Mouse (Mus musculus) lung, postnatal 25 days (tissue): ENCODE data around the gene Cmtm2a.
A peak's percentile ranks its signal among the peaks of the same experiment; 100 is the strongest.
"Not testable (repeated sequence)": the region's sequence is repeated elsewhere in the genome, so short reads cannot be mapped to it uniquely, and the experiment has no call there.

Experiments
- DNase-seq: peaks from one replicate; pipeline ENCODE4 v3.0.0; 2022; ENCODE audit warnings: low spot score

The Cmtm2a gene

DNA sequence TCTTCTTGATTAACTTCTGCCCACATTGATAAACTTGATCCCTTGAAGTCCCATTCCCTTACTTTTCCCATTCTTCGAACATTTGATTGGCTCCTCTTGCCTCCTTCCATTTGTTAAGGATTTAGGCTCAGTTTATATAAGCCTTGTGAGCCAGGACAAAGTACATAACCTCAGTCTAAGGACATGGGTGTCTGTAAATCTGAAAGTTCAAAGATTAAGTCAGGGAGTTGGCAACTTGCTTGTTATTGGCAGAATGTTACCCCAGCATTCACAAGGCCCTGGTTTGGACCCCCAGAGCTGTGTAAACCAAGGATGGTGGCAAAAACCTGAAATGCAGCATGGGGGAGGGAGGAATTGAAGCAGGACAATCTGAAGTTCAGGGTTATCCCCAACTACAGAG lies 1.4 kb upstream of the Cmtm2a start:
- DNase-seq: no peak

DNA sequence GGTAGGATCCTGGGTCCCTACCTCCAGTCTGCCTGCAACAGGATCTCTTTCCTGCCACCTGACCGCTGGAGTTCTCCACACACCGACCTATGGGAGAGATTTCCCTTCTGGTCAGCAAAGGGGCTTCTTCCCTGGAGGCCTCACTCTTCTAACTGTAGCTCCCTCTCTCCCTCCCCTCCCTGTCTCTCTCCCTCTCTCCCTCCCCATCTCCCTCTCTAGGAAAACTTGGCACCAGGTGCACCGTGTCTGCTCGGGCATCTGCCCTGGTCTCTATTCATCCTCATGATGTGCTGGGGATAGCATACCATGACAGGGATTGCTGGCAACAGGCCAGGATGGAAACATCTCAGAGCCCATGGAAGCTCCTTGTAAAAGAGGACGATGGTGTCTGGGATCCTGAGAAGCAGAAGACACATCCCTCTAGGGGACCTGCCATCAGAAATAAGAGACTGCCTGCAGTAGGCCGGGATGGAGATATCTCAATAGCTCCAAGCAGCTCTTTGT lies 24.0 kb downstream of the Cmtm2a start:
- no peak for DNase-seq

DNA sequence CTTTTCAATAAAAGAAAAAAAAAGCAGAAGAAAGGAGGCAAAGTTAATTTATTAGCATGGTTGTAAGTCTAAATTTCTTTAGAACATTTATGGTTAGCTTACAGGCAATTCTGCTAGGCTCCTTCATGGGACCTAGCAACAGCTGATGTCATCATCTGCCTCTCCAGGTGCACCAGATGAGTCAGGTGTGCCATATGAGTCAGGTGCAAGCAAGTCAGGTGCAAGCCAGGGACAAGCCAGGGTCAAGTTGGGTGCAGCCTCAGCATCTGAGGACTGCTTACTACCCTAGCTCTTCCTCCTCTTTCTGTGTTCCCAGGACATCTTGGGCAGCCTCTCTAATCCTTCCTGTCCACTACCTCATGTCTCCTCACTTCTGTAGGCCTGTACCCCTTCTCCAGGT lies 24.6 kb downstream of the Cmtm2a start:
- DNase-seq: no peak

DNA sequence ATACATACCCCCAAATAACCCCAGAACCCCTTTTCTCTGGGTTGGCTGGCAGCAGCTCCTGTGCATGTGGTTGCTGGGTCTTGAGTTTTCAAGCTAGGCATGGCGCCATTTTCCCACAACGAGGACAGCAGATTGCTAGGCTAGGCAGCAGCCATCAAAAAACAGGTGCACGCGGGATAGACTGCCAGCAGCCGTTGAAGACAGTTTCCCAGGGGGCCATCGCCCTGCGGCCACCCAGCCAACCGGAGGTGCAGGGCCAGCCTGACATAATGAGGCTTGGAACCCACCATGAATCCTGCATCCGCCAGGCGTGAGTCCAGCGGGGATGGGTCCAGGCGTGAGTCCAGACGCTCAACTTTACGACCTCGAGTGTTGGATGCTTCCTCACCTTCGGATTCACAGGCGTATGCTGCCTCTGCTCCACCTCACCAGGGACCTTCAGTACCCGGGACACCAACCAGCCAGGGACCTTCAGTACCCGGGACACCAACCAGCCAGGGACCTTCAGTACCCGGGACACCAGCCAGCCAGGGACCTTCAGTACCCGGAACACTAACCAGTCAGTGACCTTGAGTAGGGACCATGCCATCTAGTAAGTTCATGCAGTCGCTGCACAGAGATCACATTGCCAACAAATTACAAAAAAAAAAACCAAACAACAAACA lies 28.6 kb downstream of the Cmtm2a start:
- DNase-seq: not testable (repeated sequence)

DNA sequence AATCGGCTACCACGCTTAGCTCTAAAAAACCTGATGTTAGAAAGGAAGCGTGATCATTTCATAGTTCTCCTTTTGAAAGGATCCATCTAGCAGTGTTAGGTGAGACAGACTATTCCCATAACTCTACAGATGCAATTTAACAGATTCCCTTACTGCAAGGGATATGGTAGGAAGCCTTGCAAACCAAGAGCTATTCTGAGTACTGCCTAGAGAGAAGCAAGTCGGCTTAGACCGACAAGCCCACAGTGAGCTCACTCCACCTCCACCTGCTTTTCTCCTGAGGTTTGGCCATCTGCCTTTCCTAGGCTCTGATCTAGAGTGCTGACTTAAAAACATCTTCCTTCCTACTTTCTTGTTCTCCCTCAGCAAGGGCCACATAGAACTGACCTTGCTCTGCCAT lies 31.2 kb downstream of the Cmtm2a start:
- DNase-seq: not testable (repeated sequence)

DNA sequence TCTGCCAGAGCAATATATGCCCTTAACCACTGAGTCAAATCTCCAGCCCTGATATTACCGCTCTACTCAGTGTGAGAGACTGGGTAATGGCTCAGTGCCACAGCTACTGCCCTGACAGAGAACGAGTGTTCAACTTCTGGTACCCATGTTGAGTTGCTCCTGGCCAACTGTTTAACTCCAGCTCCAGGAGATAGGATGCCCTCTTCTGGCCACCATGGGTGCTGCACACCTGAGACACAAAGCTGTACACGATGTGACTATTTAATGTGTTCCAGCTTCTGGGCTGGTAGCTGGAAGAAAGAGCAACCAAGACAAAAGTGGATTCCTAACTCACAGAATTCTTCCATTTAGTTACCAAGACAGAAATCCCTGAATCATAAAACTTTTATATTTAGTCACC lies 40.0 kb downstream of the Cmtm2a start:
- no peak for DNase-seq

DNA sequence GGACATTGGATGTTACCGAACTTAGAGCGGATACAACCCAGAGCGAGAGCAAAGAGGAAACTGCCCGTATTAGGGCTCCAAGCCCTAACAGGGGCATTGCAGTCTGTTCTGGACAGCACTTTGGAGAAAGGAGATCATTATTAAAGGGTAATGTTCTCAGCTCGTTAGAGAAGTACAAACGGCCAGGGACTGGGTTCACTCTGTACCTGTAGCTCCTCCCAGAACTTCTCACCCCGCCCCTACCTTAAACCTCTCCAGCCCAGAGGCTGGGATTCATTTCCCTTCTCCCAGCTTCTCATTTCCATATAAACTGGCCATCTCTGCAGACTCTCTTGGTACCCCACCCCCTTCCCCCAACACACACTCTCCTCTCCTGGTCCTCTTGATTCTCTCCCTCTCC lies 41.5 kb downstream of the Cmtm2a start:
- DNase-seq: no peak

DNA sequence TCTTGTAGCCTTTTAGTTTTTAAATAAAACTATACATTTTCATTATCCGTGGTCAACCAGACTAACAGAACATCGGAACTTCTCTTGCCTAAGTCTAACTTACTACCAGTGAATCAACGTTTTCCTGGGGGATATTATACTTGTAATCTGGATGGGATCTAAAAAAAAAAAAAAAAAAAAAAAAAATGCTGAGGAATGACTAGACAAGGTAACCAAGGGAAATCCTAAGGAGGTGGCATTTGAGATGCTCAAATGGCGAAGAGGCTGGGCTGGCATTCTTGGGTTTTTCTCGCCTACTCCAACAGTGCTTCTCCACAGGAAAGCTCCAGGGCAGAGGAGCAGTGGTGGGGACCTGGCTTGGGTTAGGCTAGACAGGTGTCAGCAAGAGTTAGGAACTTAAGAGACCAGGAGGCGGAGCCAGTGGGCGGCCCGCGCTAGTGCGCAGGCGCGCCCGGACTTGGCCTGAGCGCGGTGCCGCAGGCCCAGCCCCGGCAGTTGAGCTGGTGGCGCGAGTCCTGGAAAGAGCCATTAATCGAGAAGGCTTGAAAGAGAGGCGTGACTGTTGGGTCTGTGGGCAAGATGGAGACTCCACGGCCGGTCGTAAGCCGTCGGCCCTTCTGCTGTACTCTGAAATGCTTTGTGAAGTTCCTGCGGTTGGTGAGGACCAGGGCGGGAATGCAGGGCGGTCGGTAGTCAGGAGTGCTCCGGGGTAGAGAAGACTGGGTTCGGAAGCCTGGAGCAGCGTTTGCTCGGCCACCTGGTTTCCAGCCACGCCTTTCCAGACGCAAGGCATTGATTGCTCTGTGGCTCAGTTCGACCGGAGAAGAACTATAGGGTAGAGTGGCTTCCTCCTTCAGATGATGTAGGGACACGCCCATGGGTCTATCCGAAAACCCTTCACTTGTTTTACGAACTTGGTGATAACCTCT lies 42.3 kb downstream of the Cmtm2a start, which contains the start of gene Cklf:
Cklf (plus strand) TSS at position 423 of the 929 bp plus-strand sequence.
- peak; percentile 90 for DNase-seq

DNA sequence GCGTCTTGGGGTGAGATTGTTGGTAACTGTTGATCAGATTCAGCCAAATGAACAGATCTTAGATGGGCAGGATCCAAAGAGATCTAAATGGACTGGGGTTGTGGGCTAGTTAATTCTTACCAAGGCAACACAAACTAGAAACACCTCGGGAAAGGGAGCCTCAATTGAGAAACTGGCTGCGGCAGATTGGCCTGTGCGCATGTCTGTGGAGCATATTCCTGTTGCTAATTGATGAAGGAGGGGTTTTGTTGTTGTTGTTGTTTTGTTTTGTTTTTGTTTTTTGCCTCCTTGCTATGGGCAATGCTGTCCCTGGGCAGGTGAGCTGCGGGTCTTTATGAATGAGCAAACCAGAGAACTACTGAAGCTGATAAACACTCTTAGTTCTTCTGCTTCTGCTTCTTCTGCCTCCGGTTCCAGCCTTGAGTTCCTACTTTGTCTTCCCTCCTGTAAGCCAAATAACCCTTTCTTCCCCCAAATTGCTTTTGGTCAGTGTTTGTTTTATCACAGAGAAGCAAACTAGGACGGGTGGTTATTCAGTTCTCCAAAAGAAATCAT lies 43.5 kb downstream of the Cmtm2a start:
- DNase-seq: no peak

DNA sequence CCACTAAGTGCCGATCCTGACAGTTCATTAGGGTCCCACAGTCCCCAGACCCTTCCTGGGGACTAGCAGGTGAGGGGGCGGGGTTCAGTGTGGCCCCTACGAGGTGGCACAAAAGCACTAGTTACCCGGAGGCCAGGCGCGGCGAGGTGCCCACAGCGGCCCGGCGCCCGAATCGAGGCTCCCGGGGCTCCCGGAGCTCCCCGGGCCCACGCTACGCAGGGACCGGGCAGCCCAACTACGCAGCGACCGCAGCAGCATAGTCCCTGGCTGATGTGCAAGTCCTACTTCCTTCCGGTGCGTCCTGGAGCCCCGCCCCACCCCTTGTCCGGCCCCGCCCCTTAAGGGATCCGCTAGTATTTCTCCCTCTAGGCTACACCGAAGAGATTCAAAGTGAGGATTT lies 44.7 kb downstream of the Cmtm2a start, which contains the start of gene Tk2:
Tk2 (minus strand) TSS at position 283 of the 400 bp plus-strand sequence.
- DNase-seq: peak; percentile 76

DNA sequence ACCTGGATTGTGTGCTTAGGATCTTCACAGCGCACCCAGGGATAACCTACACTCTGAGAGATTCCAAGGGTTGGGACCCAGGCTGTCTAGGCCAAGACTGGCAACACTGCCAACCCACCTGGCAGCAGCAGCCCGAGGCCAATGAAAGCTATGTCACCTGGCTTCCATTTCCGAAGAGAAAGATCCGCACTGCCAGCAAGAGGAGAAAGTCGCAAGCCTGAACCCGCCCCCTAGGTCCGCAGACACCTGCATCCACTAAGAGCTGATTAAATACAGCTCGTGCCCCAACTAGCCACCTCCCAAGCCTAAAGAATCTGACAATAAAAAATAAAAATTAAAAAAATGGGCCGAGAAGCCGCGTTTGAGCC lies 45.1 kb downstream of the Cmtm2a start:
- no peak for DNase-seq

DNA sequence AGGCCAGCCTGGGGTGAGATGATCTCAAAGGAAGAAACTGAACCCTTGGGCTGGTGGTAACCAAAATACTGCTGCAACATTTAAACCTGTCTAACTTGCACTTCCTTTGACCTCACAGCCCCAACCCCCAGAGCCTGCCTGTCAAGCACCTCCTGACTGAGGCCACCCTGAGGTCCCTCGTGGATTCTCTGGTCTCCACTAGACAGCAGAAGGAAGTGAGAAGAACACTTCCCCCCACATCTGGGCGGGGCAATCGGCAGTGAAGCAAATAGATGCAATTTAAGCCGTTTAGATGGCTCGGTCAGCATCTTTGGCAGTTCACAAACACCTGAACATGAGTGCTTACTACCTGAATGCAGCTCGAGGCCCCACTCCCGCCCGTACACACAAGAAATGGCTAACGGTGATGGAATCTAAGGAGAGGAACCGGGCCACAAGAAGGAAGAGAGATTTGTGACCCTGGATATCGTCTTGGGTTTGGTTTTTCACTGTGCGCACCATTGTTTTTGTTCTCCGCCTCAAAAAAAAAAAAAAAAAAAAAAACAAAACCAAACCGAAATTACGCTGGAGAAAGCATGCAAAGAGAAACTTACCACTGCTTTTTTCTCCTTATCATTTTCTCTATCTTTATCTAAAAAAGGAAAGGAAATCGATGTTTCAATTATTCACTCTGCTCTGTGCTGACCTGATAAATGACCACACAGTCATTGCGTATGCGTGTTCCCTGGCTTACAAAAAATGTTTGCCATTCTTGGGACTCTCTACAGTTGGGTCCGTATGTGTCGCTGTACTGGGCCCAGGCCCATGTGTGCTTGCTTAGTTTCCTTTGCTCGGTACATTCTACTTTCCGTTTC lies 45.7 kb downstream of the Cmtm2a start:
- peak; percentile 76 for DNase-seq

DNA sequence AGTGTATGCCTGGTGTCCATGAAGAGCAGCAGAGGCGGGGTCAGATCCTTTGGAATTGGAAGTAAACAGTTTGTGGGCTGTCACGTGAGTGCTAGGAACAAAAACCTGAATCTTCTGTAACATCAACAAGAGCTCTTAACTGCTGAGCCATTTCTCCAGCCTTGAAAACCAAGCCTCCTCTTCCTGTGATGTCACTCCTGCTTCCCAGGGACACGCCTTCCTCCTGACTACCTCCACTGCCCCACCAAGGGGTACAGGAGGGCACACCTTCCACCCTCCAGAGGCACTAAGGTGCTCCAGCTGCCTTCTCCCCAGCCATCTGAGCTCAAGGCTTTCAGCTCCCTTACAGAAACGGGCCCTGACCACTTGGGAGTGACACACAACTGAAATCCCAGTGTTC lies 46.4 kb downstream of the Cmtm2a start:
- DNase-seq: no peak

DNA sequence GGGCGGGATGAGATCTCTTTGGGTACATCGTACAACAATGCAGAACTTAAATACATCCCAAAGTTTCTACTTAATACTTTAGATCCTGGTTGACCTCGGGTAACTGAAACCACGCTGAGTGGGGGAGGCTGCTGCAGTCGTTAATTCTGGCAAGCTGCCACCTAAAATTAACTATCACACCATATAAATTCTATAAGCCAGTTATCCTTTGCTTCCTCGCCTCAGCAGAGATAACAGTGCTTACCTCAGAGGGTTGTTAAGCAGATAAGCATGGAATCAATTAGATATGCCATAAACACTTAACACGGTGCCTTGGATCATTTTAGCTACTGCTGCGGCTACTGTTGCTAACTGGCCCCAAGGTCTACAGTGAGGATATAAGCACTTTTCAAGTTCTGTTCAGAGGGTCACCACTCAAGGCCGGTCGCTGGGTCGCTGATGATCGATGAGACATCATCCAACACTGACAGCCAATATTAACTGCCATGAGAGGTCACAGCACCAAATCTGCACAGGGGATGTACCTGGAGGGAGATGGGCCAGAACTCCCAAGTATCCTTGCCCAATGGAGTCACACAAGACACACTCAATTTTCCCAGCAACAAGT lies 50.8 kb downstream of the Cmtm2a start:
- no peak for DNase-seq

DNA sequence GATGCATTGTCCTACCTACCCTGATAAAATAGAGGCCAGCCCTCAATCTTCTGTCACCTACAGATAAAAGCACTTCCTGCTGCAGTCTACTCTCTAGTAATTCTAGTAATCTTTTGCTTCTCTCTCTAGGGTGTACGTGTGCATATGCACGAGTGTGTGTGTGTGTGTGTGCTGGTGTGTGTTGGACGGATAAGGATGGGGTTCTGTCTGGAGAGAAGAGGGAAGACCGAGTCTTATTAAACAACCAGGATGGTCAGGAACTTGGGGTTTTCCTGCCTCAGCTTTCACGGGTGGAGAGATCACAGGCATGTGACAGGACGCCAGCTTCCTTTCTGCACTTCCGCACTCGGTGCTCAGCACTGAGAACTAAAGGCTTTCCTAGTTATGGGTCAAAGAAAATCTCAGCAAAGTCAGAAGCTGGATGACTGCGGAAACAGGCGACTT lies 53.5 kb downstream of the Cmtm2a start:
- DNase-seq: no peak

DNA sequence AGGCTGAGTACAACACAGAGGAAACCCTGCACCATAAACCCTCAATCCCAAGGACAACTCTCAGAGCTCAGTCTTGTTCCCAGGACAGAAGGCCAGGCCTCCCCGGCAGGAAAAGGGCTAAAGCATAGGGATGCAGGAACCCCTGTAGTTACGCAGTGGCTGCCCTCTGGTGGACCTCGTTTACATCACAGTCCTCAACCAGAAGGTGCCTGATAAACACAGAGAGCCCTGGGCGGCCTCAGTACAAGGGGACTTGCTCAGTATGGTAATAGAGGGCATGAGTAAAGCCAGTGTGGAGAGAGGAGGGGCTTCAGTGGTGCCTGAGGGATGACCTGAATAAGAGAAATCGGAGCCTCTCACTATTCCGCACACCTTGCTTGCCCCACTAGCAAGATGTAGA lies 58.4 kb downstream of the Cmtm2a start:
- DNase-seq: no peak

DNA sequence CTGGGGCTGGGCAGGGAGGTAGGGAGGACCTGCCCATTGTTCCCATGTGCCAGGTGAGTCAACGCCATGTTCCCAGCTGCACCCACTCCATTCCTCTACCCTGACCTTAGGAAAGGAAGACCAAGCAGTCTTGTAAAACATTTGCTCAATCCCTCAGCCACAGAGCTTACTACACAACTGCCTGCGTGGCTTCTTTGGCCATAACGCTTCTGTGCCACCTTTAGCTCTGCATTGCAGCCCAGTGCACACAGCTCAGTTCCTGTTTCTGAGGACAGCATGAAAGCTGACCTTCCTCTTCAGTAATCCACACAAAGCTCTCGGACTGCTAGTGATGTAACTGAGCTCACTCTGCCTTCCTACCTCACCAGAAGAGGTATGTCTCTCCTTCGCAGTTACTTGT lies 60.1 kb downstream of the Cmtm2a start:
- DNase-seq: peak; percentile 39

DNA sequence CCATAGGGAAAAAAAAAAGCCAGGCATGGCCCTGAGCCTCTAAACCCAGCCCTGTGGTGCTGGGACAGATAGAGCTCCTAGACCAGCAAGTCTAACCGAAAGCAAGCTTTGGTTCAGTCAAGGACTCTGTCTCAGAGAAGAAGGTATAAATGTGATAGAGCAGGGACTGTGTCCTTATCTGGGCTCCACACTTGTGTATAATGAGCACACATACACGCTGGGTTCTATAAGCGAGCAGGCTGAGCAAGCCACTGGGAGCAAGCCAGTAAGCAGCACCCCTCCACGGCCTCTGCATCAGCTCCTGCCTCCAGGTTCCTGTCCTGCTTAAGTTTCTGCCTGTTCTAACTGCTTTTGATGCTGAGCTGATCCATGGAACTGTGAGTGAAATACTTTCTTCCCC lies 60.9 kb downstream of the Cmtm2a start:
- no peak for DNase-seq
